Mouse (Mus musculus): Measurements from ENCODE around the gene Kcnmb3. TPM values are rescaled to one million over a fixed set of nuclear protein-coding genes. Genes with fewer than 3 reads are reported as not detected.
"Not testable (repeated sequence)": the region's sequence is repeated elsewhere in the genome, so short reads cannot be mapped to it uniquely, and the experiment has no call there.

Gene Kcnmb3
- polyA plus RNA-seq, 1 experiment from 2014 or later: not detected

DNA sequence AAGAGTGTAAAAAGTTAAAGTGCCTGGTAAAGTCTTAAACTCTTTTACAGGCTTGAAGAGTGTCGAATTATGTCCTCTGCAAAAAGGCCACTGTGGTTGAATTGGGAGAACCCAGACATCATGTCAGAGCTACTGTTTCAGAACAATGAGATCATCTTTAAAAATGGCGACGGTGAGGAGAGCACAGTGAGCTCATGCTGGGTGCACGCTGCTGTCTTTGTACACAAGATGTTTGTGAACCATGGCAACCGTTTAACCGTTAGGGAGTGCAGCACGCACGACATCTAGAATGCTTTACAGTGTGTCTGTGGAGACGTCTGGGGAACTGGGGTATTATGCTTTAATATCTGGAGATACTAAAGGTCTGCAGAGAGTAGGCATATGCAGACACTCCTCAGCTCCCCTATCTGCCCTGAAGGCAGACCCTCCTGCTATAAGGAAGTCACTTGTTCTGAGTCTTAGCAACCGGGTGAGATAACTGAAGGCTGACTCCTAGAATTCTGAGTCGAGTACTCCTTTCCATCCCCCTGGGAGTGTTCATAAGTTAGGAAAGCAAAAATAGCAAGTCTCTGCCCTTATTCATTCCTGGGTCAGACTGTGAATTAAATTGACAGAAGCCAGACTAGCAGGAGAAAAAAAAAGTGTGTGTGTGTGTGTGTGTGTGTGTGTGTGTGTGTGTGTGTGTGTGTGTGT is 37.6 kb downstream of the Kcnmb3 start:
- Histone ChIP-seq H3K4me3 (no peak overlapping the region), H3K9ac (no peak overlapping the region), H3K27ac (replicated peaks) (no peak overlapping the region), H3K4me1 (replicated peaks) (no peaks in the 10 kb centered on the region), H3K36me3 (peaks cover 54% of the 10 kb centered on the region), H3K9me3 (no peaks in the 10 kb centered on the region), H3K27me3 (no peaks in the 10 kb centered on the region), H3K4me2 (no peak overlapping the region)
- WGBS: 39% methylated on average over 11 of the region's 11 CpGs
- ATAC-seq (ENCODE audit: low FRiP score, low read depth): no peak

DNA sequence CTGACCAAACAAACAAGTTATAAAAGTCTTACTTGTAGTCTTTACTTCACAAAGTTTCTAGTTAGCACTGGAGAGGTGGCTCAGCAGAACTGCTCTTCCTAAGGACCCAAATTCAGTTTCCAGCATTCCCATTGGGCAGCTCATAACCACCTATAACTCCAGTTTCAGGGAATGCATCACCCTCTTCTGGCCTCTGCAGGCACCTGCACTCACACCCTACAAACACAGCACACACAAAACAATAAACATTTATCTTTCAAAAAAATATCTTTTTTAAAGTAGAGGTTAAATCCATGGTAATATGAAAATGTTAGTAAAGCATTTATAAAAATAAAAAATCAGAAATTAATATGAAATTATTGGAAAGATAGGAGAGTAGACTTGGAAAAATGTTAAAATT is 50.3 kb downstream of the Kcnmb3 start:
- no peak overlapping the region for H3K9ac ChIP-seq
- H3K9me3 ChIP-seq: no peaks in the 10 kb centered on the region
- H3K27me3 ChIP-seq: no peaks in the 10 kb centered on the region
- no peak overlapping the region for H3K4me2 ChIP-seq
- no peaks in the 10 kb centered on the region for H3K4me1 ChIP-seq (replicated peaks)
- ATAC-seq (ENCODE audit: low FRiP score, low read depth): no peak
- H3K36me3 ChIP-seq: peaks cover 66% of the 10 kb centered on the region
- no peak overlapping the region for H3K27ac ChIP-seq (replicated peaks)
- H3K4me3 ChIP-seq: no peak overlapping the region

DNA sequence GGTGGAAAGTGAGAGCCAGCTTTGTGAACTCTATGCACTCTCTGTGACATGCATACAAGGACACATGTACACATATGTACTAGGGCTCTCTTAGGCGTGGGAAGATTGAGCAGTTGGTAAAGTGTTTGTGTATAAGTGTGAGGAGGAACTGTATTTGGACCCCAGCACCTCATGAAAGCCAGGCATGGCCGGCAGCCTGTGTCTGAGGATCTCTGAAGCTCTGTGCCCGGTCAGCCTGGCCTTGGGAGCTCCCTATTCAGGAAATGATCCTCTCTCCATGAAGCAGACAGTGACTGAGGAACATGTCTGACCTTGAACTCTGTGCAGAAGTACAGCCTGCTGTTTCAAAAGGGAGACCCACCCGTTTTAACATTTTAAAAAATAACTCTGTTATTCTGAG is 53.3 kb downstream of the Kcnmb3 start:
- H3K27ac ChIP-seq (replicated peaks): no peak overlapping the region
- no peak overlapping the region for H3K4me3 ChIP-seq
- no peak overlapping the region for H3K4me2 ChIP-seq
- no peak for ATAC-seq (ENCODE audit: low FRiP score, low read depth)
- H3K36me3 ChIP-seq: peaks cover 52% of the 10 kb centered on the region
- H3K27me3 ChIP-seq: no peaks in the 10 kb centered on the region
- H3K9me3 ChIP-seq: no peaks in the 10 kb centered on the region
- no peak overlapping the region for H3K9ac ChIP-seq
- WGBS: 89% methylated on average over 4 of the region's 4 CpGs
- no peaks in the 10 kb centered on the region for H3K4me1 ChIP-seq (replicated peaks)

DNA sequence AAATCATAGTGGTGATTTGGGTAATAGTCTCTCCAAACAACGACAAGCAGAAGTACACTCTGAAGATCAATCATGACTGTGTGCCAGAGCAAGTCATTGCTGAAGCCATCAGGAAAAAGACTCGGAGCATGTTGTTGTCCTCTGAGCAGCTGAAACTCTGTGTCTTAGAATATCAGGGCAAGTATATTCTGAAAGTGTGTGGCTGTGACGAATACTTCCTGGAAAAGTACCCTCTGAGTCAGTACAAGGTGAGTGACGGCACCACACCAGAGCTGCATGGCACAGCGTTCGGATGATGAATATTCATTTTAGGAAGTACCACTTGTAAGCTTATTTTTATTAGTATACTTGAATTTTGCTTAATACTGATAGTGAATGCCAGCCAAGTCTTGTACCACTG is 54.2 kb downstream of the Kcnmb3 start:
- 92% methylated on average over 6 of the region's 6 CpGs for WGBS
- Histone ChIP-seq H3K4me3 (no peak overlapping the region), H3K4me2 (no peak overlapping the region), H3K36me3 (peaks cover 45% of the 10 kb centered on the region), H3K27me3 (no peaks in the 10 kb centered on the region), H3K9me3 (no peaks in the 10 kb centered on the region), H3K9ac (no peak overlapping the region), H3K4me1 (replicated peaks) (no peaks in the 10 kb centered on the region), H3K27ac (replicated peaks) (no peak overlapping the region)
- no peak for ATAC-seq (ENCODE audit: low FRiP score, low read depth)

DNA sequence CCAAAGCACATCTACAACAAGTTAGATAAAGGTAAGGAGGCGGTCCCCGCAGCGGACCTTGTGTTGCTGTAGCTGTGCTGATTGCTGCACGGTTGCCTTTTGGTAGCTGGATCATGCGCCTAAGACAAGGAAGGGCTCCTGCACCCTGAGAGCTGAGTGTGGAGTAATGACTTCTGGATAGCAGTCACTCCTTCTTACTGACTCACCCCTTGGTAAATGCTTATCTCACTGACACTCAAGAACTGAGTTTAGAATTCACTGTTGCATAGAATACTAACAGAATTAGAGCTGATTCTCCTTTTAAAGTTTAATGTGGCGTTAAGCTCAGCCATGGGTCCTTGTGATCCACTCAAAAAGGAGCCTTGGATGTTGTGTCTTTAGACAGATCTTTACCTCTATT is 54.7 kb downstream of the Kcnmb3 start:
- peaks cover 45% of the 10 kb centered on the region for H3K36me3 ChIP-seq
- H3K4me2 ChIP-seq: no peak overlapping the region
- H3K9ac ChIP-seq: no peak overlapping the region
- no peak overlapping the region for H3K4me3 ChIP-seq
- no peak for ATAC-seq (ENCODE audit: low FRiP score, low read depth)
- H3K27ac ChIP-seq (replicated peaks): no peak overlapping the region
- no peaks in the 10 kb centered on the region for H3K9me3 ChIP-seq
- no peaks in the 10 kb centered on the region for H3K4me1 ChIP-seq (replicated peaks)
- 95% methylated on average over 6 of the region's 6 CpGs for WGBS
- no peaks in the 10 kb centered on the region for H3K27me3 ChIP-seq

DNA sequence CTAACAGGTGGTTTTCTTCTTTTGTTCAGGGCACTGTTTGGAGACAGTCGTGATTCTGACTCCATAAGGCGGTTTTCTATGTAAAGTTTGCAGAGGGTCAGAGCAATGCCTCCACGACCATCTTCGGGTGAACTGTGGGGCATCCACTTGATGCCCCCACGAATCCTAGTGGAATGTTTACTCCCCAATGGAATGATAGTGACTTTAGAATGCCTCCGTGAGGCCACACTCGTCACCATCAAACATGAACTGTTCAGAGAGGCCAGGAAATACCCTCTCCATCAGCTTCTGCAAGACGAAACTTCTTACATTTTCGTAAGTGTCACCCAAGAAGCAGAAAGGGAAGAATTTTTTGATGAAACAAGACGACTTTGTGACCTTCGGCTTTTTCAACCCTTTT is 55.9 kb downstream of the Kcnmb3 start:
- Histone ChIP-seq H3K9me3 (no peaks in the 10 kb centered on the region), H3K4me3 (no peak overlapping the region), H3K4me1 (replicated peaks) (no peaks in the 10 kb centered on the region), H3K9ac (no peak overlapping the region), H3K27me3 (no peaks in the 10 kb centered on the region), H3K27ac (replicated peaks) (no peak overlapping the region), H3K36me3 (peaks cover 36% of the 10 kb centered on the region), H3K4me2 (no peak overlapping the region)
- 90% methylated on average over 11 of the region's 11 CpGs for WGBS
- no peak for ATAC-seq (ENCODE audit: low FRiP score, low read depth)

DNA sequence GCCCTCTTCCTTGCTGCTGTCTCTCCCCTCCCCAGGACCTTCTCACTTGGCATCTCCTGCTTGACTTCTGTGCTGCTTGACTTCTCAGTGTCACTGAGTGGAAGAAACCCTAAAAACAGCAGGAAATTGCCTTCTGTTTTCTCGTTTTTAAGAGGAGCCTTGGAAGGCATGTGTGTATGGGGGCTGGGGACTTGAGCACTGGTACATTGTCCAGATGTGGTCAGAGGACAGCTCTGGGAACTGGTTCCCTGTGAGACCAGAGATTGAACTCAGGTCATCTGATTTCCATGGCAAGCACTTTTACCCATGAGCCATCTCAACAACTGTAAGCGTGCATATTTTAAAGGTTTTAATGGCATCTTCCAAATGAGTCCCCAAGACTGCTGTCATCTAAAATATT is 58.0 kb downstream of the Kcnmb3 start:
- Histone ChIP-seq H3K4me2 (no peak overlapping the region), H3K4me1 (replicated peaks) (0 out of 2 replicates have a peak, but pooled peaks cover 2% of the 10 kb centered on the region), H3K9me3 (no peaks in the 10 kb centered on the region), H3K27me3 (no peaks in the 10 kb centered on the region), H3K4me3 (no peak overlapping the region), H3K9ac (no peak overlapping the region), H3K36me3 (peaks cover 18% of the 10 kb centered on the region), H3K27ac (replicated peaks) (no peak overlapping the region)
- 81% methylated on average over 2 of the region's 2 CpGs for WGBS
- ATAC-seq (ENCODE audit: low FRiP score, low read depth): no peak

DNA sequence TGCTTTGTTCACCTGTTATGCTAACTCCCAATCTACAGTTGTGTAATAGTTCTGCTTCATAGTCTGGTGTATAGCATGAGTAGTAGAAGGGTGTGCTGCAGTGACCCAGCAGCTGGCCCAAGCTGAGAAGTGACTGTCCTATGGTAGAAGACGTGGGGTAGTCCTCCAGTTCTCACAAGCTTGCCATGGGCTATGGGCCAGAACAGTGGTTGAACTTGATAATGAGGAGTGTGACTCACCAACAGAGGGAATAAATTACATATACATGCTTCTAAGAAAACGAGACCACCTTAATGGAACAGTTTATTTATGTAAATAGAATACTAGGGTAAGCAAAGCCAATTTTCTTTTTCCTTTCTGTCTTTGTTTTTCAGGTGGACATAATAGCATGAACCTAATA is 61.6 kb downstream of the Kcnmb3 start:
- no peak overlapping the region for H3K4me2 ChIP-seq
- H3K36me3 ChIP-seq: no peaks in the 10 kb centered on the region
- 77% methylated on average over 2 of the region's 2 CpGs for WGBS
- H3K4me1 ChIP-seq (replicated peaks): 0 out of 2 replicates have a peak, but pooled peaks cover 9% of the 10 kb centered on the region
- no peak overlapping the region for H3K4me3 ChIP-seq
- H3K27me3 ChIP-seq: no peaks in the 10 kb centered on the region
- H3K9me3 ChIP-seq: no peaks in the 10 kb centered on the region
- no peak overlapping the region for H3K9ac ChIP-seq
- no peak overlapping the region for H3K27ac ChIP-seq (replicated peaks)
- no peak for ATAC-seq (ENCODE audit: low FRiP score, low read depth)

DNA sequence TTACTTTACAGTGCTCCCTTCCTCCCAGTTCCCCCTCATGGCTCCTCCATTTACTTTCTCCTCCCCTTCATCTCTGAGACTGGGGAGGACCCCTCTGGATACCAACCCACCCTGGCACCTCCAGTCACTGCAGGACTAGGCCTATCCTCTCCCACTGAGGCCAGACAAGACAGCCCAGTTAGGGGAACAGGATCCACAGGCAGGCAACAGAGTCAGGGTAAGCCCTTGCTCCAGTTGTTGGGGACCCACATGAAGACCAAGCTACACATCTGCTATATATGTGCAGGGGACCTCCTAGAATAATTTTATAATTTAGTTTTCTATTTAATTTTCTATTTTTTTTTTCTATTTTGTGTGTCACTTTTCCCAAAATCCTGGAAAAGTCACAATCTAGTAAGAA is 62.7 kb downstream of the Kcnmb3 start:
- not testable (repeated sequence) for H3K36me3 ChIP-seq; H3K9ac ChIP-seq; H3K27me3 ChIP-seq; H3K4me2 ChIP-seq; H3K4me3 ChIP-seq; ATAC-seq (ENCODE audit: low FRiP score, low read depth); H3K9me3 ChIP-seq; H3K4me1 ChIP-seq (replicated peaks); H3K27ac ChIP-seq (replicated peaks)

DNA sequence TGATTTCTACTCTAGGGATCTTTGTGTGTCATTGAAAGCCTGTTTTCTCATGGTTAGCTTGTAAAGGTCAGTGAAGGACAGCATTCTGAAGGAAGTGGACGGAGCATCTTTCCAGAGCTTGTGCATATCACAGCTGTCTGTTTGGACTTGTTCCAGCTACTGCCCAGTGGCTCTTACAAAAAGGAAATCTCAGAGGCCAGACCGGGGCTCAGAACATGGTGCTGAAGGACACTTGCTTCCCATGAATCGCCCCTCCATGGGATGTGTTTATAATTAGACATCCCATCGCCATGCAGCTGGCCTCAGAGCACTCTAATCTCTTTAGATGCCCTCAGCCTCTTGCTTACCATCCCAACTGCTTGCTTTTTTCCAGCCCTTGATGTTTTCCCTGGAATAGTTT is 63.1 kb downstream of the Kcnmb3 start:
- no peak overlapping the region for H3K9ac ChIP-seq
- WGBS: 63% methylated on average over 4 of the region's 4 CpGs
- H3K27me3 ChIP-seq: no peaks in the 10 kb centered on the region
- no peaks in the 10 kb centered on the region for H3K9me3 ChIP-seq
- H3K4me3 ChIP-seq: no peak overlapping the region
- no peak overlapping the region for H3K27ac ChIP-seq (replicated peaks)
- no peaks in the 10 kb centered on the region for H3K36me3 ChIP-seq
- no peak for ATAC-seq (ENCODE audit: low FRiP score, low read depth)
- H3K4me2 ChIP-seq: no peak overlapping the region
- H3K4me1 ChIP-seq (replicated peaks): 0 out of 2 replicates have a peak, but pooled peaks cover 9% of the 10 kb centered on the region

DNA sequence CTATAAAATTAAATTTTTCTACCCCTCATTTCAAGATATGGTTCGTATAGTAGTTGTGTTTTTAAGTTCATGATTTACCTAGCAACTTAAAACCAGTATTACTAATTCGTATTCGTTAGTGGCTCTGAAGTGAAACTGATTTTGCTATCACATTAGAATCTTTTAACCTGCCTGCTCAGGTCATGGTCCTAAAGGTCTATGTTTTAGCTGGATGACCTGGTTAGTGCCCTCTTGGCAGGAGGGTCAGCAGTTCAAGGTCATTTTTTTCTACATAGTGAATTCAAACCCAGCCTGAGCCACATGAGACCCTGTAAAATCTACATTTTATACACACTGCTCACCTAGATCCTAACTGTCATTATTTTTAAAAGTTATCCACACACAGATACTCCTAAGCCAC is 63.7 kb downstream of the Kcnmb3 start:
- no peak for ATAC-seq (ENCODE audit: low FRiP score, low read depth)

DNA sequence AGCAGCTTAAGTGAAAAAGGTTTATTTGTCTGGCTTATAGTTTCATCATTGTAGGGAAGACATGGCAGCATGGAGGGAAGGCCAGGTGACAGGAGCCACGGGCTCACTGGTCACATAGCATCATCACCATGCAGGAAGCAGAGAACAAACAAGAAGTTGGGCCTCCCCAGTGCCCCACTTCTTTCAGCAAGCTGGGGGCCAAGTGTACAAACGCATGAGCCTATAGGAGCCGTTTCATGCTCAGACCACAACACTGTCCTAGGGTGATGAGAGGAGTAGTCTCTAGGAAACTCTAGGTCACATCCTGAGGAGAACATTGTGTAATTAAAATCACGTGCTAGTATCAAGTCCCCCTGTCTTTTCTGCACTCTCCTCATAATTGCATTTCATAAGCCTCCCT is 64.3 kb downstream of the Kcnmb3 start:
- WGBS: 81% methylated on average over 4 of the region's 4 CpGs
- Histone ChIP-seq H3K9ac (no peak overlapping the region), H3K27me3 (no peaks in the 10 kb centered on the region)

More for the DNA sequence above, 63.7 kb downstream of the Kcnmb3 start:
- Histone ChIP-seq H3K4me3 (no peak overlapping the region), H3K36me3 (no peaks in the 10 kb centered on the region), H3K4me1 (replicated peaks) (0 out of 2 replicates have a peak, but pooled peaks cover 9% of the 10 kb centered on the region), H3K27me3 (no peaks in the 10 kb centered on the region), H3K9ac (no peak overlapping the region), H3K9me3 (no peaks in the 10 kb centered on the region), H3K4me2 (no peak overlapping the region), H3K27ac (replicated peaks) (no peak overlapping the region)
- 92% methylated on average over 3 of the region's 3 CpGs for WGBS

More for the DNA sequence above, 64.3 kb downstream of the Kcnmb3 start:
- 0 out of 2 replicates have a peak, but pooled peaks cover 9% of the 10 kb centered on the region for H3K4me1 ChIP-seq (replicated peaks)
- no peak overlapping the region for H3K27ac ChIP-seq (replicated peaks)
- no peak overlapping the region for H3K4me2 ChIP-seq
- no peak overlapping the region for H3K4me3 ChIP-seq
- ATAC-seq (ENCODE audit: low FRiP score, low read depth): no peak
- H3K36me3 ChIP-seq: no peaks in the 10 kb centered on the region
- H3K9me3 ChIP-seq: no peaks in the 10 kb centered on the region

Data from hindbrain, embryonic 15.5 days (tissue).